Mouse (Mus musculus): ENCODE data around the gene Pgpep1l. TPM values are rescaled to one million over a fixed set of nuclear protein-coding genes. Genes with fewer than 3 reads are reported as not detected.
"Not testable (repeated sequence)": the region's sequence is repeated elsewhere in the genome, so short reads cannot be mapped to it uniquely, and the experiment has no call there.

Pgpep1l gene
- polyA plus RNA-seq, 1 experiment from 2014 or later: not detected

DNA sequence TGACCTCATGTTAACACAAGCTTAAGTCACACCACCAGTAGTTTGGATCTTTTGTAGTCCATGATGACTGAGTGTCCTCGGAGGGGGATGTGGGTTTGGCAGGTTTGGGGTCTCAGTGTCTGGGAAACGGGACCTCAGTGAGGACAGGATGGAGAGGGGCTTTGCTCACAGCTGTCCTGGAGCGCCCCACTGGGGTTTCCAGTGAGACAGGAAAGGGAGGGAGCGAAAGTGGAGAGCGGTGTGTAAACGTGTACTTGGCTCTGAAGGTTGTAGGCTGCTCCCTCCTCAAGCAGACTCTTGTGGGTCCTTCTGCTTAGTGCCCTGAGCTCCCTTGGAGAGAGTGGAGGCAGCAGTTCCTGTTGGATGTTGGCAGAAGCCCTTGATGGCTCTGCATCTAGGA is 14.9 kb upstream of the Pgpep1l start:
- Histone ChIP-seq H3K27ac (ENCODE audit: low read length) (no peak overlapping the region), H3K4me1 (ENCODE audit: control insufficient read depth, insufficient read depth, low read length) (peaks cover 8% of the 10 kb centered on the region), H3K9me3 (replicated peaks; ENCODE audit: control insufficient read depth, low read length, poor library complexity, severe bottlenecking) (no peaks in the 10 kb centered on the region), H3K36me3 (ENCODE audit: control insufficient read depth, insufficient read depth, low read length) (no peaks in the 10 kb centered on the region), H3K4me2 (ENCODE audit: low read length) (no peak overlapping the region), H3K9ac (ENCODE audit: low read depth, low read length) (no peak overlapping the region), H3K4me3 (ENCODE audit: low read depth, low read length) (no peak overlapping the region), H3K27me3 (ENCODE audit: control insufficient read depth, insufficient read depth, low read depth, low read length) (peaks cover 5% of the 10 kb centered on the region; the same call in 1 of the 2 replicates)
- no peak for ATAC-seq
- 71% methylated on average over 6 of the region's 6 CpGs for WGBS

DNA sequence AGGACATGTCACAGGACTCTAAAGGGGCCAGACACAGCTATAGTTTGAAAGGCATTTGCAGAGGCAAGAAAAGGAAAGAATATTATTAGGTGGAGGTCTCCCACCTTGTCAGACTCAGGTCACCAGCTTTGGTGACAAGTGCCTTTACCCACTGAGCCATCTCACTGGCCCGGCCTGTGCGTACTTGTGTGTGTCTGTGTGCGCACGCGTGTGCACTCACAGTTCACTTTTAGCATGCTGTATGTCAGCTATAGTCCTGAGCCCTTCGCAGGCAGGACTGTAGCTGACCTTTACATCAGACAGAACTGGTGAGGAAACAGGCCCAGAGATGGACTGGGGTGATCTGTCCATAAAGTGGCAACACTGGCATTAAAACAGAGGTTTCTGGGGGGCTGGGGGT is 14.4 kb upstream of the Pgpep1l start:
- ATAC-seq: no peak
- H3K27me3 ChIP-seq (ENCODE audit: control insufficient read depth, insufficient read depth, low read depth, low read length): peaks cover 5% of the 10 kb centered on the region; the same call in 1 of the 2 replicates

DNA sequence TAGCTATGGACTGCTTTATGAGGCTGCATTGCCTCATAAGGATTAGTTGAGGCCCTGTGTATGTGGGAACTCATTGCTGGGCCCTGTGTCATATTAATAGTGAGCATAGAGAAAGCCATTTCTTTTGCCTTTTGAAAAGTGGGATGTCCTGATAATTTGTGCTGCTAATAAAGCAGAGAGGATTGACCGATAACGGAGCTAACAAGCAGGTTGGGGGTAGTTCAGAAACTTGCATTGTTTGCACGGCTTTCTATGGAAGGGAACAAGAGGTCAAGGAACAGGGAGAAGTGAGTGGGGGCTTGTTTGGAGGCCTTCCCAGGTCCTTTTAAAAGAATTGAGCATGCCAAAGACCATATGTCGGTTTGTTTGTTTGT is 13.9 kb upstream of the Pgpep1l start:
- Histone ChIP-seq H3K4me1 (ENCODE audit: control insufficient read depth, insufficient read depth, low read length) (peaks cover 8% of the 10 kb centered on the region), H3K9ac (ENCODE audit: low read depth, low read length) (no peak overlapping the region), H3K4me3 (ENCODE audit: low read depth, low read length) (no peak overlapping the region), H3K4me2 (ENCODE audit: low read length) (no peak overlapping the region), H3K36me3 (ENCODE audit: control insufficient read depth, insufficient read depth, low read length) (no peaks in the 10 kb centered on the region), H3K27ac (ENCODE audit: low read length) (no peak overlapping the region), H3K9me3 (replicated peaks; ENCODE audit: control insufficient read depth, low read length, poor library complexity, severe bottlenecking) (no peaks in the 10 kb centered on the region), H3K27me3 (ENCODE audit: control insufficient read depth, insufficient read depth, low read depth, low read length) (peaks cover 5% of the 10 kb centered on the region; the same call in 1 of the 2 replicates)
- ATAC-seq: no peak
- WGBS: 66% methylated on average over 4 of the region's 4 CpGs

More for the DNA sequence above, 14.4 kb upstream of the Pgpep1l start:
- no peak overlapping the region for H3K4me3 ChIP-seq (ENCODE audit: low read depth, low read length)
- no peak overlapping the region for H3K9ac ChIP-seq (ENCODE audit: low read depth, low read length)
- no peak overlapping the region for H3K4me2 ChIP-seq (ENCODE audit: low read length)
- WGBS: 94% methylated on average over 6 of the region's 6 CpGs
- H3K9me3 ChIP-seq (replicated peaks; ENCODE audit: control insufficient read depth, low read length, poor library complexity, severe bottlenecking): no peaks in the 10 kb centered on the region
- H3K27ac ChIP-seq (ENCODE audit: low read length): no peak overlapping the region
- peaks cover 8% of the 10 kb centered on the region for H3K4me1 ChIP-seq (ENCODE audit: control insufficient read depth, insufficient read depth, low read length)
- H3K36me3 ChIP-seq (ENCODE audit: control insufficient read depth, insufficient read depth, low read length): no peaks in the 10 kb centered on the region

DNA sequence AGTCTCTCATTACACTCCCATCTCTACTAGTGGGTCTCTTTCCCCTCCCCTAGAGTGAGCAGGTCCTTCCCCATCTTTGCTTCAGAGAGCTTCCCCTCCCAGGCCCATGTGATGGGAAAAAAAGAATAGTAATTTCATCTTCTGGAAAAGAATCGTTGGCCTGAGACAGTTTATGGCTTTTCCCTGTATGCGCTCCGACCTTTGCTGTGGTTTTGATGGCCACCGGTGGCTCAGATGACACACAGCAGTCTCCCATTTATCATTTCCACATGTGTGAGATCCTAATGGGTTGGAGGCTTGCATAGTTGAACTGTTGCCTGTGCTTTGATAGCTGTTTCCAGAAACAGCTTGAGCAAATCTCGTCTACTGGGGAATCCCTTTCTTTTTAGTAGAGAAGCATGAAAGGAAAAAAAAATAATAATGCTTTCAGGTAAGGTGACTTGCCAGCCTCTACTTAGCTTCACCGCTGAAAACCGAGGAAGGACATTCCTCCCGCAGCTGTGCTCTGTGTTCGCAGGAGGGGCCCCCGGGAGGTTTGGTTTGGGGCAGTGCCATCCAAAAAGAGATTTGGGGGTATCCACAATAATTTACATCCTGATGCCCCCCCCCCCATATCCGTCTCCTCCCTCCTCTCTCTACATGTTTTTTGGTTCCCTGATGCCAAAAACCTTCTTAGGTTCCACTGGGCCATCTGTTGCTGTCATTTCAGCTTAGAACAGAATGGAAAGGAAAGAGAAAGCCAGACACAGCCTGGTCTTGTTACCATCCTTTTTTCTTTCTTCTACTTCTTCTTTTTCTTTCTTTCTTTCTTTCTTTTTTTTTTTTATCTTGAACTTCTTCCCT is 13.2 kb upstream of the Pgpep1l start:
- H3K36me3 ChIP-seq (ENCODE audit: control insufficient read depth, insufficient read depth, low read length): no peaks in the 10 kb centered on the region
- H3K4me3 ChIP-seq (ENCODE audit: low read depth, low read length): no peak overlapping the region
- H3K27me3 ChIP-seq (ENCODE audit: control insufficient read depth, insufficient read depth, low read depth, low read length): peaks cover 5% of the 10 kb centered on the region; the same call in 1 of the 2 replicates
- no peak overlapping the region for H3K27ac ChIP-seq (ENCODE audit: low read length)
- peaks cover 8% of the 10 kb centered on the region for H3K4me1 ChIP-seq (ENCODE audit: control insufficient read depth, insufficient read depth, low read length)
- no peak overlapping the region for H3K4me2 ChIP-seq (ENCODE audit: low read length)
- no peaks in the 10 kb centered on the region for H3K9me3 ChIP-seq (replicated peaks; ENCODE audit: control insufficient read depth, low read length, poor library complexity, severe bottlenecking)
- WGBS: 37% methylated on average over 11 of the region's 11 CpGs
- ATAC-seq: no peak
- no peak overlapping the region for H3K9ac ChIP-seq (ENCODE audit: low read depth, low read length)

DNA sequence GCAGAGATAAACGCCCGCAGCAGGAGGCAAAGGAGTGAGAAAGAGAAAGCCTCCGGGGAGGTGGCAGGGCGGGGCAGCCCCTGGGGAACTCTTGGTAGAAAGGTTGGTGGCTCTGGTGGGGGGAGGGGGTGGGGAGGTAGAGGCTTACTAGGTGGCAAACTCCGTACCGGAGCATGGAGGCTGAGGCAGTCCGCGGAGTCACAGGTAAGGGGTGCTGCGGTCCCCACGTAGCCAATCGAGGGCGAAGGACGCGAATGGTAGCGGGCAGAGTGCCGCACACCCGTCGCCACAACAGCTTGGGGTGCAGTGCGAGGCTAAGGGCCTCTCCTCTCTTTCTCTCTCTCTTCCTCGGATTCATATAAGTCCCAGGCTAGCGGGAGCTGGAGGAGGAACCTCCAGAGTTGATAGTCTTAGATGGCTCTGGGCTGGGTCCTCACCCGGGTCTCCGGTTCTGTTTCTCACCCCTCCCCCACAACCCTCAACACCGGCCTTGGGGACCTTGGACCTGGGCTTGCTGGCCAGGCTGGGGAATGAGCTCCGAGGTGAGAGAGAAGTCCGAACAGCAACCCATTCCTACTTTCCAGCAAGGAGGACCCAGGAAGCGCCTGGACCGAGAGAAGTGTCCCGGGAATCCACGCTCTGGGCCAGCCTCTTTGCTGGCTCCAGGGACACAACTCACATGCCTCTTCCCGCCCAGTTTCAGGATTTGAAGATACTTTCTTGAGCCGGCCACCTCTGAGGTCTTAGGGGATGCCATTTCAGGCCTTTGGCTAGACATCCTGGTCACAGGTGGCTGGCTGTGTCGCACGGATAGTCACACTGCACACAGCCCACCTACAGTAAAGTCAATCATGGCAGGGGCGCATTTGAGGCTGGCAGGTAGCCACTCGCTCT is 12.1 kb upstream of the Pgpep1l start:
- WGBS: 6% methylated on average over 34 of the region's 36 CpGs

DNA sequence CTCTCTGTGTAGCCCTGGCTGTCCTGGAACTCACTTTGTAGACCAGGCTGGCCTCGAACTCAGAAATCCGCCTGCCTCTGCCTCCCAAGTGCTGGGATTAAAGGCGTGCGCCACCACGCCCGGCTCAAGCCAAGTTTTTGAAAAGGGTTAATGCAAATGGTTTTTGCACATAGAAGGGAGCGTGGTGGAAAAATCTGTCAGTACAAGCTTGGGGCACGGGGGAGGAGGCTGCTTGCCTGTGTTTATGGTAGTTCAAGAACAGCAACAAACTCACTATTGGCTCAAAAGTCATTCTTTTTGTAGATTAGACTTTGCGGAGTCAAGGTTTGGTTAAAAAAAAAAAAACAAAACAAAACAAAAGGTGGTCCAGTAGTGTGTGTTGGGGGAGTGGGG is 11.4 kb upstream of the Pgpep1l start:
- not testable (repeated sequence) for H3K9ac ChIP-seq (ENCODE audit: low read depth, low read length); H3K9me3 ChIP-seq (replicated peaks; ENCODE audit: control insufficient read depth, low read length, poor library complexity, severe bottlenecking); ATAC-seq; H3K27ac ChIP-seq (ENCODE audit: low read length); H3K4me3 ChIP-seq (ENCODE audit: low read depth, low read length); H3K27me3 ChIP-seq (ENCODE audit: control insufficient read depth, insufficient read depth, low read depth, low read length); H3K4me1 ChIP-seq (ENCODE audit: control insufficient read depth, insufficient read depth, low read length); H3K36me3 ChIP-seq (ENCODE audit: control insufficient read depth, insufficient read depth, low read length)
- peak overlapping the region; percentile 66 for H3K4me2 ChIP-seq (ENCODE audit: low read length)
- WGBS: 47% methylated on average over 9 of the region's 9 CpGs

More for the DNA sequence above, 12.1 kb upstream of the Pgpep1l start:
- H3K4me1 ChIP-seq (ENCODE audit: control insufficient read depth, insufficient read depth, low read length): peaks cover 8% of the 10 kb centered on the region
- no peaks in the 10 kb centered on the region for H3K36me3 ChIP-seq (ENCODE audit: control insufficient read depth, insufficient read depth, low read length)
- peak overlapping the region; percentile 29 for H3K4me3 ChIP-seq (ENCODE audit: low read depth, low read length)
- H3K27me3 ChIP-seq (ENCODE audit: control insufficient read depth, insufficient read depth, low read depth, low read length): peaks cover 5% of the 10 kb centered on the region; the same call in 1 of the 2 replicates
- peak overlapping the region; percentile 66 for H3K4me2 ChIP-seq (ENCODE audit: low read length)
- no peak overlapping the region for H3K27ac ChIP-seq (ENCODE audit: low read length)
- H3K9ac ChIP-seq (ENCODE audit: low read depth, low read length): peak overlapping the region; percentile 39; the same call in 1 of the 2 replicates
- H3K9me3 ChIP-seq (replicated peaks; ENCODE audit: control insufficient read depth, low read length, poor library complexity, severe bottlenecking): no peaks in the 10 kb centered on the region
- ATAC-seq: peak; percentile 39; the same call in 1 of the 2 replicates

DNA sequence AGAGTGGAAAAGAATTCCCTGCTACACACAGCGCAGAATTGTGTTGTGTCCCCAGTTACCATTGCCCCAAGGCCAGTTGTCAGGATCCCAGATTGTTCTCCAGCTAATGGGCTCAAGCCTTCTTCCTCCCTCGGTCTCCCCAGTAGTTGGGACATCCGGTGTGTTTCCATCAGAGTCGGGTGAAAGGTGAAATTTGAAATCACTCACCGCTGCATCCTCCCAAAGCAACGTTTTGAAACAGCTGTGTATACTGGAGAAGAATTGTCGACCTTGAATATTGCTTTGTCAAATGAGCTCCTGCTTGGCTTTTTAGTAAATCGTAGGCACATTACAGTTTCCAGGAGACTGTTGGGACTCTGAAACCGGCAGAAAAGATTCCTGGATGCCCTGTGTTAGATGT is 10.9 kb upstream of the Pgpep1l start:
- H3K4me3 ChIP-seq (ENCODE audit: low read depth, low read length): no peak overlapping the region
- no peak for ATAC-seq

DNA sequence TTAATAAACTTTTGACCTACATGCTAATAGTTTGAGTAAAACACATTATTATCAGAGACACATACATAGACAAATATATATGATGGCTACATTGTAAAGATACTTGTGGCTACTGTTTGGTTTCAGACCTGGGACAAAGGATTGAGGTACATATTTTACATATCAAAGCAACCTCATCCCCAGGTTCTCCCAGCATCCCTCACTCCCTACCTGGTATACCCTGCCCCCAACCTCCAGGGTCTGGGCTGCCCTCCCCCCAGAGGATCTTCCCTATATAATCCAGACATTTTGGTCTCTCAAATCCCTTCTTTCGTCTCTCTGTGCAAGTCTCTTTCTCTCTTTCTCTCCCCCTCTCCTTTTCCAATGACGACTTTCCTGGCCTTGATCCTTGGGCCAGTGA is 10.2 kb upstream of the Pgpep1l start:
- H3K9ac ChIP-seq (ENCODE audit: low read depth, low read length): no peak overlapping the region
- 71% methylated on average over 2 of the region's 2 CpGs for WGBS
- H3K9me3 ChIP-seq (replicated peaks; ENCODE audit: control insufficient read depth, low read length, poor library complexity, severe bottlenecking): no peaks in the 10 kb centered on the region
- no peak for ATAC-seq
- H3K4me2 ChIP-seq (ENCODE audit: low read length): no peak overlapping the region
- H3K4me3 ChIP-seq (ENCODE audit: low read depth, low read length): no peak overlapping the region
- H3K4me1 ChIP-seq (ENCODE audit: control insufficient read depth, insufficient read depth, low read length): peaks cover 8% of the 10 kb centered on the region
- no peak overlapping the region for H3K27ac ChIP-seq (ENCODE audit: low read length)
- H3K36me3 ChIP-seq (ENCODE audit: control insufficient read depth, insufficient read depth, low read length): no peaks in the 10 kb centered on the region
- H3K27me3 ChIP-seq (ENCODE audit: control insufficient read depth, insufficient read depth, low read depth, low read length): peaks cover 5% of the 10 kb centered on the region; the same call in 1 of the 2 replicates

More for the DNA sequence above, 10.9 kb upstream of the Pgpep1l start:
- WGBS: 77% methylated on average over 9 of the region's 9 CpGs
- peaks cover 8% of the 10 kb centered on the region for H3K4me1 ChIP-seq (ENCODE audit: control insufficient read depth, insufficient read depth, low read length)
- no peak overlapping the region for H3K27ac ChIP-seq (ENCODE audit: low read length)
- no peak overlapping the region for H3K9ac ChIP-seq (ENCODE audit: low read depth, low read length)
- no peak overlapping the region for H3K4me2 ChIP-seq (ENCODE audit: low read length)
- H3K36me3 ChIP-seq (ENCODE audit: control insufficient read depth, insufficient read depth, low read length): no peaks in the 10 kb centered on the region
- no peaks in the 10 kb centered on the region for H3K9me3 ChIP-seq (replicated peaks; ENCODE audit: control insufficient read depth, low read length, poor library complexity, severe bottlenecking)
- H3K27me3 ChIP-seq (ENCODE audit: control insufficient read depth, insufficient read depth, low read depth, low read length): peaks cover 5% of the 10 kb centered on the region; the same call in 1 of the 2 replicates

Measured in midbrain, embryonic 16.5 days (tissue).